Mouse (Mus musculus): ENCODE measurements around the gene Wsb1. TPM values are rescaled to one million over a fixed set of nuclear protein-coding genes. Genes with fewer than 3 reads are reported as not detected.

The Wsb1 gene
- total RNA-seq, 2 experiments from 2014 or later: 29.4 to 60.4 TPM

Other genes with a start within 250 kb of the Wsb1 start
- gene Ksr1, start 108.3 kb downstream of the Wsb1 start, total RNA-seq (2015; ENCODE audit: low replicate concordance): 2.2 and 4.2 TPM in 2 replicates
- 0.51 and 1.5 TPM in 2 replicates for gene Ksr1, start 108.3 kb downstream of the Wsb1 start, total RNA-seq (2017; ENCODE audit: low replicate concordance)
- not detected in 2 replicates for gene Gm9964, start 42.2 kb upstream of the Wsb1 start, total RNA-seq (2015; ENCODE audit: low replicate concordance)
- gene Gm9964, start 42.2 kb upstream of the Wsb1 start, total RNA-seq (2017; ENCODE audit: low replicate concordance): not detected in 2 replicates
- 6.3 and 9.7 TPM in 2 replicates for gene Nf1, start 85.0 kb upstream of the Wsb1 start, total RNA-seq (2015; ENCODE audit: low replicate concordance)
- gene Nf1, start 85.0 kb upstream of the Wsb1 start, total RNA-seq (2017; ENCODE audit: low replicate concordance): 3.6 and 5.7 TPM in 2 replicates
- not detected in 2 replicates for gene Omg, start 249.4 kb upstream of the Wsb1 start, total RNA-seq (2015; ENCODE audit: low replicate concordance)
- gene Omg, start 249.4 kb upstream of the Wsb1 start, total RNA-seq (2017; ENCODE audit: low replicate concordance): not detected in 2 replicates